Mouse (Mus musculus) gonadal fat pad, adult 2 months (tissue): ENCODE data around the gene Spata21. TPM values are rescaled to one million over a fixed set of nuclear protein-coding genes. Genes with fewer than 3 reads are reported as not detected.

Experiments
- DNase-seq: peaks from one replicate; pipeline ENCODE4 v3.0.0-alpha.2; 2012; ENCODE audit warnings: low read depth
- polyA plus RNA-seq: library from polyadenylated mRNA; depleted of rRNA; stranded (reverse); fragments of >200 nt; gene quantifications from 2 replicates; pipeline ENCODE4 v1.2.3, GENCODE M21; 2012; rRNA removed

Gene Spata21
- polyA plus RNA-seq: 1.5 and 2.7 TPM in 2 replicates

GRCm38 (mm10) chr4:141088033-141088432 is at the start of gene Spata21:
TSS of gene Spata21 (plus strand) at chr4:141088333.
- no peak for DNase-seq

DNA sequence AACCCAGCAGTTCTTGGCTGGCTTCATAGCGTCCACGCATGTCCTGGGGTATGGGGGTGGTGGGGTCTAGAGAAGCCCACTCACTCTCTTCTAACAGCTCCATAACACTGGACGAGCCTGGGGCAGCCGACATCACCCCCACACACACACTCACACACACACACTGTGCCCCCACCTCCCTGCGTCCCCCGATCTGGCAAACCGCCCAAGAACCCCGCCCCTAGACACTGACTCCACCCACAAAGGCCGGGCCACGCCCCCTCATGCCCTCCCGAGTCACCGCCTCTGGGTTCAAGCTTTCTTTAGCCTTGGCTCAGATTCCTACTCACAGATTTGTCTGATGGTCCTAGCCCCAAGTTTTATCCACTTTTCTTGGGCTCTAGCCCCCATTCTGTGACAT is 47.0 kb upstream of the Spata21 start:
- DNase-seq: no peak

- no peak for DNase-seq
Measured at GRCm38 (mm10) chr4:141044816-141045215, 43.3 kb upstream of the Spata21 start.

DNA sequence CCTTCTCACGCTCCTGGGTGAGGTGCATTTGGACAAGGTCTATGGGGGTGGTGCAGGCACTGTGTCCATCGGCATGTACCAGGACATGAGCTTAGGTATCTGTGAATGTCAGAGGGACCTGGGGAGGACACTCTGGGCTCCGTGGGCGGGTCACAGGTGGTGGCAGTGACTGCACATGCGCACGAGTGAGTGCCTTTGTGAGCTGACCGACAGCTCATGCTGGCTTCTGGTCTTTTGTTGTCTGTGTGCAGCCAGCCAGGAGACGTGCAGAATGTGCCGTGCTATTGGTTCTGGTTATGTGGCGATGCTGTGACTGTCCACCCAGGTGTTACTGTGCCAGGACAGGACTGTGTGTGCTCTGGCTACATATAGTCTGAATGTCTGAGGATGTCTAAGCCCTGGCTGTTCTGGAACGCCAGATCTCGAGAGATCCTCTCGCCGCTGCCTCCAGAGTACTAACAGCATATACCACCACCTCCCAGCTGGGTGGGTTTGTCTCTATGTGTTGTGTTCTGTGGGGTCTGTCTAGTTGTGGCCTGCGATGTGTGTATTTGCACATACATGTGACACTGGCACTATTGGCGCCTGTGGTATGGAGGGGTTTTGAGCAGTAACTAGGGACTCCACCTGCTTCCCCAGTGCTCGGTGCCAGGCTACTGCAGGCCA is 39.2 kb upstream of the Spata21 start:
- DNase-seq: no peak

DNA sequence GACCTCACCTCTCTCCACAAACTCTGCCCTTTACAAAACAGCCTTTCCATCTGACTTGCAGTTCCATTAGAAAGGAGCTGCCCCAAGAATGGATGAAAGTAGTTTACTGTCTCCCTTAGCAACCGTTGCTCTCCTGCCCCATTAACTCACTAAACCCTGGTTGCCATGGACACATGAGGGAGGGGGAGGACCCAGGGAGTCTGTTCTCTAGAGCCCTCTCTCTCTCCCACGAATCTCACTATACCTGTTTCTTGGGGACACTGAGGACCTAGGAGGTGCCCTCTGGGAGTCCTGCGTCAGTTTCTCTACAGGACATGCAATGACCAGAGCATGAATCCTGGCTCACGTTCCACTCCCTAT is 38.7 kb upstream of the Spata21 start:
- DNase-seq: no peak

DNA sequence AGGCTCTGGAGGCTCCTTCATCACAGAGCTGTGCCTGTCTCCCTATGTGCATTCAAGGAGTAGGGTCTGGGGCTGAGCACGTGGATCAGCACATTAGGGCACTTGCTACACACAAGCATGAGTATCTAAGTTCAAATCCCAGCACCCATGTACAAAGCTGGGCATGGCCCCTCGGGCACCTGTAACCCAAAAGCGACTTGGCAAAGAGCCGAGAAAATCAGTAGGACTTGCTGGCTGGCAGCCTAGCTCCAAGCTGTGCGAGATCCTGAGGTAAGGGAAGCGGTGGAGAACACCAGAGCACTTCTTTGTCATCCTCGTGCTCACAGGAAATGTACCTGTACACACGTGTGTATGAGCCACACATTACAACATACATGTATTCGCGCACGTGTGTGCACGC is 35.7 kb upstream of the Spata21 start:
- DNase-seq: no peak

DNA sequence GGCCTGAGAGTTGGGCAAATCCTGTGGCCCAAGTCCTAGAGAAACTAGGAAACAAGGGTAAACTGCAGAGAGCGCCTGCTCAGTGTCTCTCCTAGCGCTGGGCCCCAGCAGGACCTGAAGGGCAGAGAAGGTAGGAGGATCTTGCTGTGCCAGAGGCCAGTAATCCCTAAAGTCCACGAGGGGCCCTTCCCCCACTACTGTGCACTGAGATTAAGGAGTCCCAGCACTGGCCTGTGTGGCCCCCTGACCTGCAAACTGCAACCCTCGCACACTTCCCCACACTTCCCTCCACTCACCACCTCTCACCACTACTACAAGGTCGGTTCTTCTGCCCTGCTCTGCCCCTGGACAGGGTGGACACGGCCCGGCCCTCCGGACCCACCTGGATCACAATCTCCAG is 35.0 kb upstream of the Spata21 start:
- no peak for DNase-seq

DNA sequence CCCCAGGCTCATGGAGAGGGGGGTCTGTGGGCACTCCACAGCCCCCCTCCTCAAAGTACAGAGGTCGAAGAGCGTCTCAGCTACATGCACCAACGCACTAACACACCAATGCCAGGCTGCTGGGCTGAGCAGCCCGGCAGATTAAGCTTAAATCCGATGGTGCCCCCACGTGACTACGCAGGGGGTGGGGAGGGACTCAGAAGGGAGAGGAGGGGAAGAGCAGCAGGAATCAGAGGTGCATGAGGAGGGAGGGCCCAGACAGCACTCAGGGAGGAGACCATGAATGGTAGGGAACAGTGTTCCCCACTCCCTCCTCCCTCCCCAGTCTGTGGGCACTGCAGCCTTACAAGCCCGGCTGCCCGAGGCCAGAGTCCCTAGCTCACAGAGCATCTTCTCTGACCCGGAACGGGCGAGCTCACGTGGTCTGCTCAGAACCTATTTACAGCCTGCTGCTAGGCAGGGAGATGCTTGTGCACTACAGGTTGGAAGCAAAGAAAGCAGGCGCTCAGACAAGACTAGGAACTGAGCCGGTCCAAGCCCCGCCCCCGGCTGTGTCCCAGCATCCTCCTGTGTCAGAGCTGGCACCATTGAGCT is 34.5 kb upstream of the Spata21 start:
- DNase-seq: no peak

GRCm38 (mm10) chr4:141056970-141057369 is 31.2 kb upstream of the Spata21 start:
- no peak for DNase-seq

- no peak for DNase-seq
Measured at GRCm38 (mm10) chr4:141058835-141059234, 29.3 kb upstream of the Spata21 start.

DNA sequence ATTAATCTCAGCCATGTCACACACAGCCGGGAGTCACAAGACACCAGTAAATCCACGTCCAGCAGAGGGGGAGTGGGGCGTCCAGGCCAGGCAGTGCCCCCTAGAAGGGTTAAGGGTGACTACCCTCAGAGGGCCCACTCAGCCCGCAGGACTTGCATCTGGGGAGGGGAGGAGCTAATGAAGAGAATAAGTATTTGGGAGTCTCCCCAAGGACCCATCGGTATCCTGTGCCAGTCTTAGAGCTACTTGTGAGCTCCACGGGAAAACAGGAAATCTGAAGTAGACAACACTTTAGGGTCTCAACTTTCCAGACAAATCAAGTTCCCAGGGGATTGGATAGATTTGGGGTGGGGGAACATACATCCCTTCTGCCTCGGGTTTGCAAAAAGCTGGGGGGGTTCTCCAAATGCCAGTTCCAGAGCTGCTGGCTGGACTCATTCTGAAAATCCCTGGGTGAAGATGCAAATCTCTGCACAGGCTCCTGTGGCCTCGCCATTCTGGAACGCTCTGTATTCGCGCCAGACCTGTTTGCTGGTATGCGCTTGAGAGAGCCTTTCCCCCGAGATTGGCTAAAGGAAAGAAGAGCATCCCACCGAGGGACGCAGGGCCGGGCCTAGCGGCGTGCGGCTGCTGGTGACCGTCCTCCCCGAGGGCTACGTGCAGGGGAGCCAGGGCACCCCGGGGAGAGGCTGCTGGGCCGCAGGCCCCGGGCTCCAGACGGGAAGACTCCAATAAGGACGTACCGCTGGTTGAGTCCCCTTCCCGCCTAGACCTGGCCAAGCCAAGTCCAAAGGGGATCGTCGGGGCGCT is 28.3 kb upstream of the Spata21 start:
- no peak for DNase-seq

DNA sequence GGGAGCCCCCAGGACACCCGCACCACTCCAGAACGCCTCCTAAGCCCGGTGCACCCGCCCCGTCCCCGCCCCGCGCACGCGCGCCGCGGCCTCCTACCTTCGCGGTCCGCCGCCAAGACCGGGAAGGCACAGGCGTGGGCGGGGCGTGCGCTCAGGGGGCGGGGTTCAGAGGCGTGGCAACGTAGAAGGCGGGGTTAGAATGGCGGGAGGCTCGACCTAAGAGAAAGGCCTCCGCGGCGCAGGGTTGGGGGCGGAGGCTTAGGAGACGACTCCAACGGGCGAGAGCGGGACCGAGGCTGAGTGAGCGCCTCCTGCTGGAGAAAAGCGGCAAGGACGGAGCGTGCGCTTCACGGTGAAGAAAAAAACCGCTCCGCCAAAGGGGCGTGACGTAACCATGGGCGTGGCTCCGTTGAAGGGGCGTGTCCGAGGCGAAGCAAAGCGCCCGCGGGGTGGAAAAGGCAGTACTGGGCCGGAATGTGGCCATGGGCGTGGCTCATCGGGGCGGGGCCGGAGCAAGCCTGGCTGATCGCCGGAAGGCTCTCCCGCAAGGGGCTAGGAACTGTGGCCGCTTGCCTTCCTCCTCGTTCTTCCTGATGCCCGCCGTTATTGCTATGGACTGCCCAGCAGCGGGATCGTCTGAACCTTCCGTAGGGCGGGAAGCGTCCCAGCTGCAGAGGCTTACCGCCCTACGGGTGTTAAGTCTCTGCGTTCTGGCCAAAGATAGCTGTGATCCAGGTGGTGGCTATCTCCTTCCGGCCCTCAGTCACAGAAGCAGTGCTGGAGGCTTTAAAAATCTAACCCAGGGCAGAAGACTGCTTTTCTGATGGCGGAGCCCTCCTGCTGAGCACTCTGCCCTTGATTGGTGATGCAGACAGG is 27.5 kb upstream of the Spata21 start, which contains the start of gene Crocc:
Gene Crocc (minus strand): TSS at position 125 of the 876 bp plus-strand sequence.
- DNase-seq: peak; percentile 68

- no peak for DNase-seq
Measured at GRCm38 (mm10) chr4:141064104-141064659, 24.0 kb upstream of the Spata21 start.

- no peak for DNase-seq
Measured at GRCm38 (mm10) chr4:141065123-141065522, 23.0 kb upstream of the Spata21 start.

DNA sequence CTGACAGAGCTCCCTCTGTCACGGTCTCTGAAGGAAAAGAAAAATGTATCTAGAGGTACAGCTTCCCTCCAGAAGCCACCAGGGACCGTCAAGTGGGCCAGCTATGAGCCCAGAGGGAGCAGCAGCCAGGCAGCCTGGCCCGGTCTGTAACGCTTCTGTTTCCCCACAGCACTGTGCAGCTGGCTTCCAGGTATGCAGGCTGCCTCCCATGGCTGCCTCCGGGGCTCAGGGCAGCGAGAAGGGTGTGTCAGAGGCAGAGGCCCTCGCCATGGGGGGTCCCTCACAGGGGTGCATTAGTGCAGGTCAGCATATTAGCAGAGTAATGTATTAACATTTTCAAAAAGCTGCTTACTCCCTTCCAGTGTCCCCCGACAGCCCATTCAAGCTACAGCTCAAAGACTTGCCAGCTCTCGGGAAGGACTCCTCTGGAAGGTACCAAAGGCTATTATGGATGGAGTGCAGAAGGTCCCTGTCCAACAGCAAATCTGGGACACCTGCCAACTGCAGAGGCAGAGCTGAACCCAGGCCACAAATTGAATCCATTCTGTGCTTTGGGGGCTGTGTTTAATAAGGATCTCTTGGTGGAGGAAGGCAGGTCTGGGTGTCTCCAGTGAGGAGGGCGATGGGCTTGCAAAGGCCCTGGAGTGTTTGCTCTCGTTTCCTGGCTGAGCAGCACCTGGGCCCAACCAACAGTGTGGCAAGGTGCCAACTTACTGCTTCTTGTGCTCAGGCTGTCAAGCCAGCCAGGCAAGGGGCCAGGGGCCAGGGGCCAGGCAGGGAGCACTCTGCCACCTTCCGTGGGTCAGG is 21.2 kb upstream of the Spata21 start:
- DNase-seq: no peak

DNA sequence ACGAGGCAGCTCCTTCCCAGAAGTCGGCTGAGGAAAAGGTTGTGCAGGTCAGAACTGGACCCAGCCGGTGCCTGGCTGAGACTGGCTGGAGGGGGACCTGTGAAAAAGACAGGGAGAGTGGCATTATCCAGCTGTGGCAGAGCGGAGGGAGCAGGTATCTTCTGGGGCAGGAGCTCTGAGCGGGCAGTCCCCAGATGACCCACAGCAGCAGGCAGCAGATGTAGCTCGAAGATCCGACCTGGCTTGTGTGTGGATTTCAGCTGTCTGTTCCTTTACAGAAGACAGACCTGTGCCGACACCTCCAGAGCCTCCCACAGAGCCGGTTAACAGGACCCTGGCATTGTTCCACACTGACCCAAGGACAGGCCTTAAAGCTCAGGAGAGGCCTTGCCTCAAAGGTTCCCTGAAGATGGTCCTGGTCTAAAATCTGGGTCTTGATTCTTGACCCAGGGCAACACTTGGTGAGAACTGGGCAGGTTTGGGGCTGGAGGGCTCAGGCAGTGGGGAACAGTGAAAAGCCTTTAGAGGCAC is 20.6 kb upstream of the Spata21 start:
- DNase-seq: no peak

GRCm38 (mm10) chr4:141068655-141069054 is 19.5 kb upstream of the Spata21 start:
- no peak for DNase-seq

- no peak for DNase-seq
Measured at GRCm38 (mm10) chr4:141069731-141070130, 18.4 kb upstream of the Spata21 start.

- no peak for DNase-seq
Measured at GRCm38 (mm10) chr4:141072502-141072901, 15.6 kb upstream of the Spata21 start.

DNA sequence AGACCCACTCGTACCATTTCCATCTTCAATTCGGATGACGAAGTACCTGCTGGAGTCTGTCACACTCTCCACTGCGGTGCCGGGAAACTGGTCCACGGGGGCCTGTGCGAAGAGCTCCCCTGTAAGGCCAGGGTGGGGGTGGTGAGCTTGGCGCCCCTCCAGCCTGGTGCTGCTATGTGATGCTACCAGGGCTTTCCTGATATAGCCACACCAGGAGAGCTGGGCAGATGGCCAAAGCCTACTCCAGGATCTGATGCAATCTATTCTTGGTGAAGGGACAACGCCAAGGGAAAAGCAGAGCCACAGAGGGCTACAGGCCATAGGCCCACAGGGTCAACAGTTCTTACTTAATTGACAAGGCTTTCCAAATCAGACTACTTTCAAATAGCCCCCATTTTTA is 14.5 kb upstream of the Spata21 start:
- DNase-seq: no peak
